Mouse (Mus musculus): ENCODE measurements around the gene Stox2.

The Stox2 gene

GRCm38 (mm10) chr8:47354523-47355168 is 91.5 kb downstream of the Stox2 start:
- no peak for DNase-seq (ENCODE audit: low read depth, low spot score)

GRCm38 (mm10) chr8:47351914-47352701 is 94.1 kb downstream of the Stox2 start:
- peak; percentile 18 for DNase-seq (ENCODE audit: low read depth, low spot score)

GRCm38 (mm10) chr8:47349082-47349481 is 97.1 kb downstream of the Stox2 start:
- DNase-seq (ENCODE audit: low read depth, low spot score) = no peak

- no peak for DNase-seq (ENCODE audit: low read depth, low spot score)
These were observed 98.4 kb downstream of the Stox2 start for GRCm38 (mm10) chr8:47347809-47348208.

GRCm38 (mm10) chr8:47345772-47346103 is 100.4 kb downstream of the Stox2 start:
- DNase-seq (ENCODE audit: low read depth, low spot score) = no peak

- no peak for DNase-seq (ENCODE audit: low read depth, low spot score)
These were observed 100.9 kb downstream of the Stox2 start for GRCm38 (mm10) chr8:47345085-47345771.

- DNase-seq (ENCODE audit: low read depth, low spot score) = no peak
These were observed 104.7 kb downstream of the Stox2 start for GRCm38 (mm10) chr8:47341474-47341873.

- no peak for DNase-seq (ENCODE audit: low read depth, low spot score)
These were observed 107.4 kb downstream of the Stox2 start for GRCm38 (mm10) chr8:47338691-47339323.

- no peak for DNase-seq (ENCODE audit: low read depth, low spot score)
These were observed 109.7 kb downstream of the Stox2 start for GRCm38 (mm10) chr8:47336433-47336832.

GRCm38 (mm10) chr8:47335940-47336339 is 110.2 kb downstream of the Stox2 start:
- DNase-seq (ENCODE audit: low read depth, low spot score) = no peak

GRCm38 (mm10) chr8:47334223-47334757 is 111.9 kb downstream of the Stox2 start:
- DNase-seq (ENCODE audit: low read depth, low spot score) = no peak

GRCm38 (mm10) chr8:47332941-47333340 is 113.2 kb downstream of the Stox2 start:
- DNase-seq (ENCODE audit: low read depth, low spot score) = no peak

GRCm38 (mm10) chr8:47330982-47331381 is 115.2 kb downstream of the Stox2 start:
- DNase-seq (ENCODE audit: low read depth, low spot score) = no peak

- no peak for DNase-seq (ENCODE audit: low read depth, low spot score)
These were observed 119.8 kb downstream of the Stox2 start for GRCm38 (mm10) chr8:47326348-47326747.

- no peak for DNase-seq (ENCODE audit: low read depth, low spot score)
These were observed 121.9 kb downstream of the Stox2 start for GRCm38 (mm10) chr8:47324117-47324820.

GRCm38 (mm10) chr8:47321282-47321681 is 124.9 kb downstream of the Stox2 start:
- DNase-seq (ENCODE audit: low read depth, low spot score) = no peak

GRCm38 (mm10) chr8:47320707-47321106 is 125.5 kb downstream of the Stox2 start:
- DNase-seq (ENCODE audit: low read depth, low spot score) = no peak

- no peak for DNase-seq (ENCODE audit: low read depth, low spot score)
These were observed 127.7 kb downstream of the Stox2 start for GRCm38 (mm10) chr8:47318468-47318867.

GRCm38 (mm10) chr8:47308176-47308575 is 138.0 kb downstream of the Stox2 start:
- no peak for DNase-seq (ENCODE audit: low read depth, low spot score)

GRCm38 (mm10) chr8:47306372-47306771 is 139.8 kb downstream of the Stox2 start:
- DNase-seq (ENCODE audit: low read depth, low spot score) = no peak

- no peak for DNase-seq (ENCODE audit: low read depth, low spot score)
These were observed 140.3 kb downstream of the Stox2 start for GRCm38 (mm10) chr8:47305880-47306279.

All from skeletal muscle tissue, adult 2 months (tissue).